Mouse (Mus musculus): ENCODE measurements around the gene Kcne1l.

Gene Kcne1l

GRCm38 (mm10) chrX:142305869-142306581 lies at the start of gene Kcne1l:
Kcne1l (minus strand) TSS chrX:142306294.
- peak; percentile 45 to 55 for DNase-seq

- no peak for DNase-seq
Observed at GRCm38 (mm10) chrX:142336207-142336606, 30.1 kb upstream of the Kcne1l start.

GRCm38 (mm10) chrX:142335502-142335901 lies 29.4 kb upstream of the Kcne1l start:
- no peak for DNase-seq

- DNase-seq = peak in 1 of 2 experiments; percentile 9
Observed at GRCm38 (mm10) chrX:142325760-142326159, 19.7 kb upstream of the Kcne1l start.

- DNase-seq = no peak
Observed at GRCm38 (mm10) chrX:142316106-142316505, 10.0 kb upstream of the Kcne1l start.

GRCm38 (mm10) chrX:142315270-142315669 lies 9.2 kb upstream of the Kcne1l start:
- peak; percentile 26 to 38 for DNase-seq

GRCm38 (mm10) chrX:142314307-142315024 lies 8.4 kb upstream of the Kcne1l start:
- DNase-seq = peak; percentile 85 to 88

GRCm38 (mm10) chrX:142310431-142310830 lies 4.3 kb upstream of the Kcne1l start:
- peak; percentile 31 to 67 for DNase-seq

GRCm38 (mm10) chrX:142305010-142305868 lies 855 bp downstream of the Kcne1l start:
- peak; percentile 47 to 50 for DNase-seq

GRCm38 (mm10) chrX:142304592-142304991 lies 1.5 kb downstream of the Kcne1l start:
- no peak for DNase-seq

- peak in 1 of 2 experiments; percentile 36 for DNase-seq
Observed at GRCm38 (mm10) chrX:142303456-142303855, 2.6 kb downstream of the Kcne1l start.

GRCm38 (mm10) chrX:142285905-142286304 lies 20.2 kb downstream of the Kcne1l start:
- DNase-seq = no peak

GRCm38 (mm10) chrX:142276573-142276972 lies 29.5 kb downstream of the Kcne1l start:
- DNase-seq = no peak

- no peak for DNase-seq
Observed at GRCm38 (mm10) chrX:142276031-142276430, 30.1 kb downstream of the Kcne1l start.
